Mouse (Mus musculus): Measurements from ENCODE around the gene Epn3. TPM values are rescaled to one million over a fixed set of nuclear protein-coding genes. Genes with fewer than 3 reads are reported as not detected.
A peak's percentile ranks its signal among the peaks of the same experiment; 100 is the strongest.

Gene Epn3
- polyA plus RNA-seq, 1 experiment = 0.05 TPM

DNA sequence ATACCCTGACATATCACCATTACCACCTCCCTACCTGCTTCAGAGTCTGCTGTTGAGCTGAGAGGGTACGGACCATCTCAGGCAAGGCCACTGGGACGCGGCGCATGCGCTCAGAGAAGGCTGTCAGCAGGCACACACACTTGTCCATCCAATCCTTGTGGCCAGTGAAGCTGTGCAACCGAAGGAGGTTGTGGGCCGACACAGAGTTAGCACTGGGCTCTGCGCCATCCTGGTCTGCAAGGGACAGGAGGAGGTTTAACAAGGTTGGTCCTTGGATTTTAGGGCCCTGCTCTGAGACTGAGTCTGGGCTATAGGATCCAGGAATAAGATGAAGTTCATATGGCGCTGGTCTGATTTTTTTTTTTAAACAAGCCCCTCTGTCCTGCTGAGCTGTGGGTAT lies 19.4 kb downstream of the Epn3 start:
- TF ChIP-seq POLR2A (IDR thresholded peaks at IDR 0.05; ENCODE audit: insufficient read length, low read depth) = no peak
- Histone ChIP-seq H3ac (ENCODE audit: control insufficient read depth, insufficient read length) (no peak overlapping the region), H3K79me2 (ENCODE audit: control insufficient read depth, insufficient read depth) (no peaks in the 10 kb centered on the region), H3K4me3 (no peak overlapping the region), H3K36me3 (ENCODE audit: control insufficient read depth, insufficient read depth) (no peaks in the 10 kb centered on the region), H3K4me2 (ENCODE audit: low read depth) (no peak overlapping the region), H3K27me3 (ENCODE audit: control insufficient read depth, insufficient read depth, insufficient read length) (peaks cover 80% of the 10 kb centered on the region)

DNA sequence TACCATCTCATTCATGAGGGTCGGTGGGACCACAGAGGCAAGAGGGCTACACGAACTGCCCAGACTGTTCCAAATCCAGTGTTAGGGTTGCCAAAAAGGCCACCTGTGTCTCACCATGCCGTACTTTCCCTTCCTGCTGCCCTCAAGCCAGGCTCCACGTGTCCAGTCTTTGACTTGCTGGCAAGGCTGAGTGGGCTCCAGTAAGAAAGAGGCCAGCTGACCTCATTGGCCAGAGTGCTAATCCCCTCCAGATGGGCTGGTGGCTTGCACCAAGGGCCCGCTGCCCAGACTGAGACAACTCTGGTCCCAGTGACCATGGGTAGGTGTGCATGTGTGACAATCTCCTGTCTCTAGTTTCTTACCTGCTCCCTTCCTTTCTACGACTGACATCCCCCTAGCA lies 22.1 kb downstream of the Epn3 start:
- no peaks in the 10 kb centered on the region for H3K36me3 ChIP-seq (ENCODE audit: control insufficient read depth, insufficient read depth)
- H3ac ChIP-seq (ENCODE audit: control insufficient read depth, insufficient read length) = no peak overlapping the region
- H3K4me2 ChIP-seq (ENCODE audit: low read depth) = no peak overlapping the region
- peaks cover 71% of the 10 kb centered on the region for H3K27me3 ChIP-seq (ENCODE audit: control insufficient read depth, insufficient read depth, insufficient read length)
- TF ChIP-seq SRF (IDR thresholded peaks at IDR 0.05; ENCODE audit: control insufficient read depth, insufficient read length, low read depth) (no peak), MAX (IDR thresholded peaks at IDR 0.05; ENCODE audit: low read depth) (no peak), TCF3 (IDR thresholded peaks at IDR 0.05; ENCODE audit: insufficient read length, low read depth) (no peak), USF1 (IDR thresholded peaks at IDR 0.05; ENCODE audit: low read depth) (no peak), E2F4 (IDR thresholded peaks at IDR 0.05; ENCODE audit: insufficient read depth) (no peak)
- no peak overlapping the region for H3K4me3 ChIP-seq
- H3K79me2 ChIP-seq (ENCODE audit: control insufficient read depth, insufficient read depth) = no peaks in the 10 kb centered on the region

- no peak overlapping the region for H3ac ChIP-seq (ENCODE audit: control insufficient read depth, insufficient read length)
- peaks cover 66% of the 10 kb centered on the region for H3K27me3 ChIP-seq (ENCODE audit: control insufficient read depth, insufficient read depth, insufficient read length)
- no peaks in the 10 kb centered on the region for H3K79me2 ChIP-seq (ENCODE audit: control insufficient read depth, insufficient read depth)
- H3K4me2 ChIP-seq (ENCODE audit: low read depth) = no peak overlapping the region
- no peak overlapping the region for H3K4me3 ChIP-seq
- TF ChIP-seq MAX (IDR thresholded peaks at IDR 0.05; ENCODE audit: low read depth) (no peak), MYOG (IDR thresholded peaks at IDR 0.05; ENCODE audit: control insufficient read depth in 1 of 3, insufficient read depth in 1 of 3, insufficient read length in 2 of 3, low read depth in 2 of 3) (no peak), TCF3 (IDR thresholded peaks at IDR 0.05; ENCODE audit: insufficient read length, low read depth) (no peak)
- H3K36me3 ChIP-seq (ENCODE audit: control insufficient read depth, insufficient read depth) = no peaks in the 10 kb centered on the region
Observed at GRCm38 (mm10) chr11:94475722-94476121, 24.1 kb downstream of the Epn3 start.

- Histone ChIP-seq H3K36me3 (ENCODE audit: control insufficient read depth, insufficient read depth) (no peaks in the 10 kb centered on the region), H3K27me3 (ENCODE audit: control insufficient read depth, insufficient read depth, insufficient read length) (peaks cover 54% of the 10 kb centered on the region), H3K4me3 (no peak overlapping the region), H3K4me2 (ENCODE audit: low read depth) (peak overlapping the region; percentile 75), H3ac (ENCODE audit: control insufficient read depth, insufficient read length) (no peak overlapping the region), H3K79me2 (ENCODE audit: control insufficient read depth, insufficient read depth) (no peaks in the 10 kb centered on the region)
- TF ChIP-seq MAX (IDR thresholded peaks at IDR 0.05; ENCODE audit: low read depth) = no peak
- TF ChIP-seq POLR2A (IDR thresholded peaks at IDR 0.05; ENCODE audit: insufficient read length, low read depth) = no peak
- no peak for TF ChIP-seq MYOG (IDR thresholded peaks at IDR 0.05; ENCODE audit: control insufficient read depth in 1 of 3, insufficient read depth in 1 of 3, insufficient read length in 2 of 3, low read depth in 2 of 3)
- no peak for TF ChIP-seq E2F4 (IDR thresholded peaks at IDR 0.05; ENCODE audit: insufficient read depth)
- TF ChIP-seq POLR2AphosphoS2 (IDR thresholded peaks at IDR 0.05; ENCODE audit: insufficient read length, low read depth) = no peak
- no peak for TF ChIP-seq SRF (IDR thresholded peaks at IDR 0.05; ENCODE audit: control insufficient read depth, insufficient read length, low read depth)
- no peak for TF ChIP-seq REST (IDR thresholded peaks at IDR 0.05; ENCODE audit: insufficient read depth, insufficient read length)
- TF ChIP-seq MYOD1 (IDR thresholded peaks at IDR 0.05; ENCODE audit: control insufficient read depth in 1 of 3, insufficient read length in 2 of 3, low read depth in 2 of 3) = no peak
- TF ChIP-seq USF1 (IDR thresholded peaks at IDR 0.05; ENCODE audit: low read depth) = no peak
- TF ChIP-seq CEBPB (IDR thresholded peaks at IDR 0.05; ENCODE audit: insufficient read depth, poor library complexity, severe bottlenecking) = no peak
- TF ChIP-seq TCF3 (IDR thresholded peaks at IDR 0.05; ENCODE audit: insufficient read length, low read depth) = no peak
- no peak for TF ChIP-seq TCF12 (IDR thresholded peaks at IDR 0.05; ENCODE audit: insufficient read depth, poor library complexity, severe bottlenecking)
Observed at GRCm38 (mm10) chr11:94474544-94474910, 25.2 kb downstream of the Epn3 start.

- peaks cover 48% of the 10 kb centered on the region for H3K27me3 ChIP-seq (ENCODE audit: control insufficient read depth, insufficient read depth, insufficient read length)
- no peaks in the 10 kb centered on the region for H3K36me3 ChIP-seq (ENCODE audit: control insufficient read depth, insufficient read depth)
- no peak for TF ChIP-seq TCF3 (IDR thresholded peaks at IDR 0.05; ENCODE audit: insufficient read length, low read depth)
- TF ChIP-seq POLR2AphosphoS2 (IDR thresholded peaks at IDR 0.05; ENCODE audit: insufficient read length, low read depth) = no peak
- peak; percentile 19 for TF ChIP-seq POLR2A (IDR thresholded peaks at IDR 0.05; ENCODE audit: insufficient read length, low read depth)
- TF ChIP-seq SRF (IDR thresholded peaks at IDR 0.05; ENCODE audit: control insufficient read depth, insufficient read length, low read depth) = no peak
- no peak for TF ChIP-seq TCF12 (IDR thresholded peaks at IDR 0.05; ENCODE audit: insufficient read depth, poor library complexity, severe bottlenecking)
- peak in 1 of 3 experiments; percentile 8 for TF ChIP-seq MYOD1 (IDR thresholded peaks at IDR 0.05; ENCODE audit: control insufficient read depth in 1 of 3, insufficient read length in 2 of 3, low read depth in 2 of 3)
- TF ChIP-seq E2F4 (IDR thresholded peaks at IDR 0.05; ENCODE audit: insufficient read depth) = no peak
- H3K79me2 ChIP-seq (ENCODE audit: control insufficient read depth, insufficient read depth) = no peaks in the 10 kb centered on the region
- H3K4me2 ChIP-seq (ENCODE audit: low read depth) = peak within 1 kb of the TSS; percentile 81
- no peak within 1 kb of the TSS for H3ac ChIP-seq (ENCODE audit: control insufficient read depth, insufficient read length)
- no peak within 1 kb of the TSS for H3K4me3 ChIP-seq
Observed at GRCm38 (mm10) chr11:94473707-94474543, 25.8 kb downstream of the Epn3 start, which contains the start of gene Cacna1g. Gene Cacna1g, minus strand, starts transcription at chr11:94474198.

Measured in myocyte (in vitro differentiated cells).